Mouse (Mus musculus): ENCODE measurements at regions not wholly inside any gene's neighbourhood (a gene's known extent, or its start where the extent isn't known, plus 50 kb on each side); places are given as distances from the start of the nearest gene placed in this dataset.

DNA sequence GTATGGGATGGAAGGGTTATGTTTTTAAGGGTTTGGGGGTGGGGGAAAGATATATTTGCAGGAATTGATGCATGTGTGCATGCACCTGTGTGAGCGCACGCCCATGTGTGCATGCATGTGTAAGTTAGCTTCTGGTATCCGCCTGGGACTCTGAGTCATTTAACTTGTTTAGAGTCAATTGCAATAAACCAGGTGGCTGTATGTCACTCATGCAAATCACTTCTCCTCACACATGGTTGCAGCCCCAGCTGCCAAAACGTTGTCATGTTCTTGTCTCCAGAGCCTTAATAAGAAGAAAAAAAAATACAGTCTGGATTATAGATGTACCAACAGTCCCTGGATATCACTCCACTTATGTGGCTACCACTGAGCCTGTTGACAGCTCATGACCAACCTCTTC lies 155.3 kb upstream of the Rad23b start:
- TF ChIP-seq HCFC1 (IDR thresholded peaks at IDR 0.05; ENCODE audit: borderline replicate concordance, insufficient read depth, low read length) (no peak), MAFK (IDR thresholded peaks at IDR 0.05; ENCODE audit: insufficient read depth, low read depth, low read length) (no peak), ZC3H11A (IDR thresholded peaks at IDR 0.05; ENCODE audit: borderline replicate concordance, low read depth, low read length) (no peak)

Data from ES-E14 (cell line).